Mouse (Mus musculus) heart, postnatal 0 days (tissue): ENCODE measurements at regions not wholly inside any gene's neighbourhood (a gene's known extent, or its start where the extent isn't known, plus 50 kb on each side); places are given as distances from the start of the nearest gene placed in this dataset.

ENCODE experiments used
- ATAC-seq: fragments of 200-750 bp; cut with Nextera tagmentation; 2 replicates; pipeline ENCODE4 v1.8.0; 2017; ENCODE audit warnings: low read depth, moderate number of reproducible peaks, moderate library complexity; ENCODE audit not compliant: insufficient read depth
- DNase-seq: peaks from one replicate; pipeline ENCODE4 v3.0.0-alpha.2; 2016; ENCODE audit warnings: low spot score
- H3K27ac ChIP-seq: fragments of 300-500 bp; sonication (generic); 2 replicates; pipeline ENCODE4 v1.5.1; 2014; ENCODE audit warnings: low read depth, mild to moderate bottlenecking
- H3K27me3 ChIP-seq: fragments of 300-500 bp; sonication (generic); 2 replicates; pipeline ENCODE4 v1.6.1; 2014; ENCODE audit warnings: low read length, mixed read lengths; ENCODE audit not compliant: control insufficient read depth, insufficient read depth
- H3K36me3 ChIP-seq: fragments of 300-500 bp; sonication (generic); replicated peaks from 2 replicates; pipeline ENCODE4 v1.6.1; 2014; ENCODE audit warnings: low read length, mixed read lengths; ENCODE audit not compliant: control insufficient read depth, insufficient read depth
- H3K4me1 ChIP-seq: fragments of 300-500 bp; sonication (generic); 2 replicates; pipeline ENCODE4 v1.6.1; 2014; ENCODE audit warnings: antibody characterized with exemption; ENCODE audit not compliant: control insufficient read depth, insufficient read depth
- H3K4me2 ChIP-seq: fragments of 300-500 bp; sonication (generic); 2 replicates; pipeline ENCODE4 v1.6.1; 2014; ENCODE audit warnings: low read depth, mild to moderate bottlenecking, low read length, moderate library complexity
- H3K4me3 ChIP-seq: fragments of 300-500 bp; sonication (generic); 2 replicates; pipeline ENCODE4 v1.5.1; 2014; ENCODE audit warnings: low read depth, low read length
- H3K9ac ChIP-seq: fragments of 300-500 bp; sonication (generic); replicated peaks from 2 replicates; pipeline ENCODE4 v1.6.1; 2014; ENCODE audit warnings: low read depth, low read length, mixed read lengths
- H3K9me3 ChIP-seq: fragments of 300-500 bp; sonication (generic); replicated peaks from 2 replicates; pipeline ENCODE4 v1.6.1; 2016; ENCODE audit warnings: low read length; ENCODE audit not compliant: control insufficient read depth
- CTCF ChIP-seq: IDR thresholded peaks from 2 replicates; pipeline ENCODE4 v1.5.1; 2016; ENCODE audit warnings: antibody characterized with exemption, control low read depth, low read depth
- EP300 ChIP-seq: IDR thresholded peaks from 2 replicates; pipeline ENCODE4 v1.6.1; 2016; ENCODE audit warnings: antibody characterized with exemption, low read depth
- WGBS: fragments of 180-500 bp; shearing (Covaris S2); extraction: QIAGEN DNeasy Blood & Tissue Kit; methylation state at CpG from one replicate; pipeline ENCODE4 v1.1.7; 2014; 5-methylcytosine and 5-hydroxymethylcytosine counted together

DNA sequence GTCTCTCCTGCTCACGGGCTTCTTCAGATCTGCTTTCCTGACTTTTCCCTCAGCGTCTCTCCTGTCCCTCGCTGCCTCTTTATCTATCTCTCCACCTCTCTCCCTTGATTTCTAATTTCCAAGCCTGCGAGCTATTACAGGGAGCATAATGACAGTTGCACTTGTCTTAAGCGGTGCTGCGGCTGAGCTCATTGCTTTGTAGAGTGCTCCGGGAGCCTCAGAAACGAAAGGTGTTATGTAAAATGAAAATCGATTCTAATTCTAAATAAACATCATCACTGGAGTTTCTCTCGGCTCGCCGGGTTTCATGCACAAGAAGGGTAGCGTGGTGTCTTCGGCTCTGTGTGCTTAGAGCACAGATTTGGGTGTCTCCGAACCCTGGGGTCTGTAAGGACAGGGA is 371.8 kb downstream of the Vrk1 start:
- H3K9me3 ChIP-seq = no peaks in the 10 kb centered on the region
- H3K4me1 ChIP-seq = no peaks in the 10 kb centered on the region
- no peaks in the 10 kb centered on the region for H3K36me3 ChIP-seq
- H3K9ac ChIP-seq = no peak overlapping the region
- TF ChIP-seq EP300 (no peak), CTCF (no peak)
- H3K4me2 ChIP-seq = no peak overlapping the region
- DNase-seq (no peak), ATAC-seq (no peak)
- 0 out of 2 replicates have a peak, but pooled peaks cover 6% of the 10 kb centered on the region for H3K27me3 ChIP-seq
- WGBS = 73% methylated on average over 15 of the region's 15 CpGs
- H3K27ac ChIP-seq = no peak overlapping the region
- no peak overlapping the region for H3K4me3 ChIP-seq

DNA sequence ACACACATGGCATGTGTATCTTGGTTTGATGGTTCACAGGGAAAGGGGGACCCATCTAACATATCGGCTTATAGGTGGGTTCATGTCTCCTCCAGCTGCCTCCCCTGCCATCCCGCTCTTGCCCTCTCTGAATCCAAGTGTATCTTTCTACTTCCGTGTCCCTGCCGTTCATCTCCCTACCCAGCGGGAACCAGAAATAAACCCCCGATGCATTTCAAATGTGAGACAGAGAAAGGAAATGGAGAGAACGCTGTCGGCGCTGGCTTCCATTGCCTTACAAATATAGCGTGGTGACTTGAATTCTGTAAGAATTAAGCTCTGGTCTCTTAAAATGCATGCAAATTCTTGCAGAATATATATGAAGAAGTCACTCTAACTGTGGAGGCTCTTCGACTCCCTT is 379.2 kb downstream of the Vrk1 start:
- no peaks in the 10 kb centered on the region for H3K4me1 ChIP-seq
- no peak for TF ChIP-seq CTCF
- no peak for TF ChIP-seq EP300
- H3K9me3 ChIP-seq = no peaks in the 10 kb centered on the region
- H3K4me3 ChIP-seq = no peak overlapping the region
- DNase-seq = no peak
- H3K9ac ChIP-seq = no peak overlapping the region
- no peak for ATAC-seq
- no peak overlapping the region for H3K4me2 ChIP-seq
- no peak overlapping the region for H3K27ac ChIP-seq
- WGBS = 81% methylated on average over 11 of the region's 11 CpGs
- H3K27me3 ChIP-seq = no peaks in the 10 kb centered on the region
- H3K36me3 ChIP-seq = no peaks in the 10 kb centered on the region

GRCm38 (mm10) chr12:106392316-106392715 is 382.3 kb downstream of the Vrk1 start:
- Histone ChIP-seq H3K27ac (no peak overlapping the region), H3K4me1 (no peaks in the 10 kb centered on the region), H3K27me3 (no peaks in the 10 kb centered on the region), H3K9me3 (no peaks in the 10 kb centered on the region), H3K4me2 (no peak overlapping the region), H3K4me3 (no peak overlapping the region), H3K36me3 (no peaks in the 10 kb centered on the region), H3K9ac (no peak overlapping the region)
- no peak for DNase-seq
- 65% methylated on average over 2 of the region's 2 CpGs for WGBS
- no peak for TF ChIP-seq EP300
- TF ChIP-seq CTCF = no peak
- no peak for ATAC-seq

DNA sequence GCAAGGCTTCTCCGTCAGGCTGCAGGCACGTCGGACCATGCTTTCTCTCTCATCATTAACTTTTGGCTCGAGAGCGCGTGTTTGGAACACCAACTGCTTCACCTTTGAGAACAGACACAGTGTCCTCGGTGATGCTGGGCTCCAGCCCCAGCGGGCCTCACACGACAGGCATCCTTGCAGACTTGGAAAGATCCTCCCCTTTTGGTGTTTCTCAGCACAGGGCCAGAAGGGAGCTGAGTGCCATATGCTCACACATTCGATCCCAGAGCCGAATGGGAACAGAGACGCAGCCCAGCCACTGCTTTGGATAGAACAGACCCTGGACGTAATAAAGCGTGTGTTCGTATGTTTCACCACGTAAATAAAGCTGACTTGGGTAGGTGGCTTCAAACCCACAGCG is 389.1 kb downstream of the Vrk1 start:
- ATAC-seq (no peak), DNase-seq (no peak)
- Histone ChIP-seq H3K36me3 (no peaks in the 10 kb centered on the region), H3K27ac (no peak overlapping the region), H3K4me3 (no peak overlapping the region), H3K4me1 (no peaks in the 10 kb centered on the region), H3K9me3 (no peaks in the 10 kb centered on the region), H3K4me2 (no peak overlapping the region), H3K9ac (no peak overlapping the region), H3K27me3 (no peaks in the 10 kb centered on the region)
- no peak for TF ChIP-seq CTCF
- TF ChIP-seq EP300 = no peak
- WGBS = 74% methylated on average over 17 of the region's 17 CpGs

DNA sequence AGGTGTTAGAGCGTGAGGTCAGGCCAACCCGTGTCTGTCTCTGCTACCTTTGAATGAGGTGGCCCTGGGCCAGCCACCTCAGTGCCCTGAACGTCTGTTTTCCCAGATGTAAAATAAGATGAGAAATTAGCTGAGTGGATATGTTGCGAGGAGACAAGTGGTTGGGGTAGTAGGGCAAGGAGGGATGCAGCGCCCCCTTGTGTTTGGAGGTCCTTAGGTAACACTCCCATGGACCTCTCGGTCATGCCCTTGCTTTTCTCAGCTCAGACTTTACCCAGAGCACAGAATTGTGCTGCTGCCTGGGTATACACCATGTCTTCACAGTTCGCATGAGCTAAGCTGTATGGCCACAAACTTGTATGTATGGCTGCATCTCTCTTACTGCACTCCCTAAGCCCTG is 401.0 kb downstream of the Vrk1 start:
- WGBS = 77% methylated on average over 7 of the region's 7 CpGs
- Histone ChIP-seq H3K9ac (no peak overlapping the region), H3K4me2 (no peak overlapping the region), H3K9me3 (peaks cover 9% of the 10 kb centered on the region; the same call in 1 of the 2 replicates), H3K27ac (no peak overlapping the region), H3K27me3 (no peaks in the 10 kb centered on the region), H3K36me3 (no peaks in the 10 kb centered on the region), H3K4me1 (no peaks in the 10 kb centered on the region), H3K4me3 (no peak overlapping the region)
- TF ChIP-seq EP300 (no peak), CTCF (no peak)
- no peak for DNase-seq
- ATAC-seq = no peak

DNA sequence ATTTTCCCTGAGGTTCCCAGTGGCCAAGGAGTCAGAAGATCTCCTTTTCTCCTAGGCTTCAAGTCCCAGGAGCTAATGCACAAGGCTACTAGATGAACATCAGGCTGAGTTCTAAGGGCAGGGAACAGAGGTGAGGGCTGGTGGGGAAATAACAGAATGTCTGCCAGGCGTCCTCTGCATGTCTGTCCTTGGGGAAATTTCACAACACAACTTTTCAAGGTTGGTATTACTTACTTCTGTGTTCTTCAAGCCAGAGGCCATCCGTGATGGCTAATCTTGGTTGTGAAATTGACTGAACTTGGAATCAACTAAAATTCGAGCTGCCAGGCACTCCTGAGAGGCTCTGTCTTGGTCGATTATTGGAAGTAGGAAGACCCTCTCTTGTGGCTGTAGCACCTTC is 416.6 kb downstream of the Vrk1 start:
- H3K9ac ChIP-seq = no peak overlapping the region
- no peaks in the 10 kb centered on the region for H3K9me3 ChIP-seq
- H3K4me3 ChIP-seq = no peak overlapping the region
- WGBS = 64% methylated on average over 4 of the region's 4 CpGs
- H3K4me2 ChIP-seq = no peak overlapping the region
- no peaks in the 10 kb centered on the region for H3K4me1 ChIP-seq
- no peak for ATAC-seq
- TF ChIP-seq EP300 (no peak), CTCF (no peak)
- no peaks in the 10 kb centered on the region for H3K36me3 ChIP-seq
- H3K27me3 ChIP-seq = no peaks in the 10 kb centered on the region
- no peak for DNase-seq
- no peak overlapping the region for H3K27ac ChIP-seq
